Mouse (Mus musculus) erythroid progenitor cell, adult 5-6 weeks (primary cell): ENCODE data around the gene Txnip. TPM values are rescaled to one million over a fixed set of nuclear protein-coding genes. Genes with fewer than 3 reads are reported as not detected.

Experiments used
- ATAC-seq: replicated peaks from 2 replicates; pipeline ENCODE4 v1.8.0; 2016; ENCODE audit warnings: moderate number of reproducible peaks, mild to moderate bottlenecking, moderate TSS enrichment, inconsistent platforms; ENCODE audit not compliant: poor library complexity, low FRiP score, severe bottlenecking
- total RNA-seq, 2 experiments: library from RNA; stranded (forward) in 1 of 2; stranded (reverse) in 1 of 2; fragments of 150-400 nt in 1 of 2; fragments of 186-747, 209-891 nt in 1 of 2; gene quantifications; 2 replicates each; pipeline versions ENCODE4 v1.2.3 to v1.2.4; 2015 to 2017; ENCODE audit warnings: low replicate concordance in 2 of 2

Txnip gene
- total RNA-seq, 2 experiments from 2014 or later, result 59.8 to 157 TPM

DNA sequence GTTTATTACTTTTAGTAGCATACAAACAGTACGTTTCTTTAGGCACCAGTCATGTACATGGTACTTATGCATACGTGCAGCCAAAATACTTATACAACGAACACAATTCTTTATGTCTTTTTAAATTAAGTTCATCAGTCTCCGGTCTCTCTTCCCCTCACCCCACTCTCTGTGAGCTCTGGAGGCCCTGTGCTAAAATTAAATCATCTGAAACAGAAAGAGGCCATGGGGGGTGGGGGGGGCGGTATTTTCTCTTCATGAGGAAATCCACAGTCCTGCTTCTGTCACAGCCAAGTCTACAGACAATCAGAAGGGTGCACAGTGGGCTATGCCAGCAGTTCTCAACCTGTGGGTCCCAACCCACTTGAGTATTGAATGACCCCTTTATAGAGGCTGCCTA, 8.4 kb upstream of the Txnip start:
- ATAC-seq, result no peak

- no peak for ATAC-seq
Observed at GRCm38 (mm10) chr3:96551203-96551602, 6.6 kb upstream of the Txnip start.

GRCm38 (mm10) chr3:96551890-96552289, 5.9 kb upstream of the Txnip start:
- ATAC-seq, result no peak

DNA sequence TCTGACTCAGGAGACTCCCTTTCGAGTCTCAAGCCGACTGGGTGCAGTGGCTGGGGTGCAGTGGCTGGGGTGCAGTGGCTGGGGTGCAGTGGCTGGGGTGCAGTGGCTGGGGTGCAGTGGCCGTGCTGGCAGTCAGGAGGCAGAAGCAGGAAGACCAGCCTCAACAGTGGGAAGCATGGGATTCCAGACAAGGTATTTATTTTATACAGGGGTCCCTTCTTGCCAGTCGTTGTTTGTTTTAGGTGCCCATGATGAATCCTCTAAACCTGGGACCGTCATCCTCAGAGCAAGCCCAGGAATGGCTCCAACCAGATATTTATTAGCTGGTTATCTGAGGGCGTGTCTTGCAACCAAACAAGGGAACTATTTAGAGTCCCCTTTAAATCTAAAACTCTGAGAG, 4.2 kb upstream of the Txnip start:
- no peak for ATAC-seq

- no peak for ATAC-seq
Observed at GRCm38 (mm10) chr3:96554251-96554650, 3.5 kb upstream of the Txnip start.

DNA sequence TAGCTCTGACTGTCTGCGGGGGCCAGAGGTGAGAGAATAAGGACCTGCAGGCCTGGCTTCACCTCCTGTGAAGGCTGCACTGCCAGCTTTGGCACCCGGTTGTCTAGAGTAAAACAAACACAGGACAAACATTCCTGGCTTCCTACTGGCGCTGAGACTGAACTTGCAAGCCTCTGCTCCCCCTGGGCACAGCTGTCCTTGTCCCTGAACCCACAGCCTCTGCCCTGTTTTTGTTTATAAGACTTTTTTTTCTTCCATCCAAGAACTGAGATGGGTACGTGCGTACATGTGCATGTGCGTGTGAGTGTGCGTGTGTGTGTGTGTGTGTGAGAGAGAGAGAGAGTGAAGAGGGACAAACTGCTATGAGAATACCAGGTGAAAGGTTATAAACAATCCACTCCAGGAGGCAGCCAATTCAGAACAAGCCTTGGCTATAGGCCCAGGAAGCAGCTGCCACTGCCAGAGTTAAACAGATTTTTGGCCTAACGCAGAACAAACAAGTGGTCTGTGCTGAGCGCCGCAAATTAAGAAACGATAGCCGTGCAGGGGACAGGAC, 2.6 kb upstream of the Txnip start:
- ATAC-seq, result no peak

GRCm38 (mm10) chr3:96555999-96556614, 1.6 kb upstream of the Txnip start:
- ATAC-seq, result no peak

- peak; percentile 45; the same call in 1 of the 2 replicates for ATAC-seq
Observed at GRCm38 (mm10) chr3:96556651-96557635, 814 bp upstream of the Txnip start.

GRCm38 (mm10) chr3:96558159-96558558, 402 bp downstream of the Txnip start:
- peak; percentile 35 for ATAC-seq

- ATAC-seq, result no peak
Observed at GRCm38 (mm10) chr3:96558668-96559196, 975 bp downstream of the Txnip start.

GRCm38 (mm10) chr3:96559398-96559910, 1.7 kb downstream of the Txnip start:
- no peak for ATAC-seq

DNA sequence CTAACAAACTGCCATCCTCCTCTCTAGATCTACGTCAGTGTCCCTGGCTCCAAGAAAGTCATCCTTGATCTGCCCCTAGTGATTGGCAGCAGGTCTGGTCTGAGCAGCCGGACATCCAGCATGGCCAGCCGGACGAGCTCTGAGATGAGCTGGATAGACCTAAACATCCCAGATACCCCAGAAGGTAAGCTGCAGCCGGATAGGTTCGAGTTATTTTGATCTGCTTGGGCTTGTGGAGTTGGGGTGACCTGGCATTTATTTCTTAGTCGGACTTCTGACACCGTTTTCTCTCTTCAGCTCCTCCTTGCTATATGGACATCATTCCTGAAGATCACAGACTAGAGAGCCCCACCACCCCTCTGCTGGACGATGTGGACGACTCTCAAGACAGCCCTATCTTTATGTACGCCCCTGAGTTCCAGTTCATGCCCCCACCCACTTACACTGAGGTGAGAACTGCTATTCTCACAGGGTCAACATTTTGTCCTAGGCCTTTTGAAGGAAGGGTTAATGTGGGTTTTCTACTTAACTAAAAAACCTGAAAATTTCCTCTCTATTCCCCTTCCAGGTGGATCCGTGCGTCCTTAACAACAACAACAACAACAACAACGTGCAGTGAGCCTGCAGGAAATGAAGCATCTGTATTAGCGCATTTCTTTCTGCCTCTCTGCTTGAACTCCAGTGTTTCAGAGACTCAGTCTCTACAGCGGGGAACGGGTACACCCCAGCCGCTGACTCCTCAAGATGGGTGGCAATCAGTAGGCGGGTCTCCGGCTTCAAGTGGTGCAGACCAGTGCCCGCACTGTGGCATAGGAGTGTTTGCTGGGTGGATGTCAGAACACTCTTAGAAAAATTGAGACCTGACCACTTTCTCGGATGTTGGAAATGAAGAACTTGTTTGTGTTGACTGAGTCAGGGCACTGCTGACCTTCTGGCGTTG, 2.4 kb downstream of the Txnip start:
- 0 out of 2 replicates have a peak, but pooled peaks have one; percentile 29 for ATAC-seq

- no peak for ATAC-seq
Observed at GRCm38 (mm10) chr3:96560881-96561668, 3.3 kb downstream of the Txnip start.

- no peak for ATAC-seq
Observed at GRCm38 (mm10) chr3:96561946-96562681, 4.4 kb downstream of the Txnip start.

DNA sequence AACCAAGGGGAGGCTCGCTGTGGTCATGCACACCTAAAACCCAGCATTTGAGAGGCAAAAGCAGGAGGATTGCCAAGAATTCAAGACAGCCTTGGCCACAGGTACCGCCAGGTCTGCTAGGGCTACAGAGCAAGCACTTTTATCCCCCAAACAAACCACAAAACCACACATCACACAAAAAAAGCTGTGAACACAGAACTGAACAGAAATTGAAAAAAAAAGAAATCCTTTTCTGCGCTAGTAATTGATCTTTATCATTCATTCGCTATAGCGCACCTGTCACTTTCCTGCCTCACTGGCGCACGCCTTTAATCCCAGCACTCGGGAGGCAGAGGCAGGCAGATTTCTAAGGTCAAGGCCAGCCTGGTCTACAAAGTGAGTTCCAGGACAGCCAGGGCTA, 5.5 kb downstream of the Txnip start:
- ATAC-seq, result no peak

- ATAC-seq, result no peak
Observed at GRCm38 (mm10) chr3:96563911-96564632, 6.3 kb downstream of the Txnip start.

- ATAC-seq, result no peak
Observed at GRCm38 (mm10) chr3:96564633-96565032, 6.9 kb downstream of the Txnip start.
